17 mouse cellular contexts compared by ENCODE assay signal in genomic region chr2:3623207-3623980, GRCm38 (mm10). TPM values are rescaled to one million over a fixed set of nuclear protein-coding genes. Genes with fewer than 3 reads are reported as not detected.
A peak's percentile ranks its signal among the peaks of the same experiment; 100 is the strongest.
DNase-seq lines count a peak whose midpoint lies in the region; ATAC-seq and TF ChIP-seq lines count a peak whose summit lies in the region.
"Had no signal": no experiment of that assay in that cellular context is flagged by ENCODE, and none has a peak within 500 bp of the region (broad histone marks: within the 10 kb centered on the region; RNA-seq: fewer than 3 reads in every experiment).

No protein-coding gene starts in this region.

- no peak for TF ChIP-seq POLR2A in thymus, adult 2 months (IDR thresholded peaks at IDR 0.05; ENCODE audit: control insufficient read depth, extremely low read depth, insufficient read depth, low read length, poor library complexity)

- whole genome bisulfite sequencing in intestine, embryonic 15.5 days = 73% methylated on average over 7 of the region's 7 CpGs
- WGBS in thymus, adult 2 months = 94% methylated on average over 7 of the region's 7 CpGs

- no peaks in the 10 kb centered on the region for H3K9me3 ChIP-seq in intestine, embryonic 15.5 days
- H3K9me3 ChIP-seq: forebrain, embryonic 13.5 days; heart, embryonic 15.5 days; limb, embryonic 10.5 days; lung, embryonic 15.5 days; megakaryocyte, embryonic 14.5 days; neural tube, embryonic 12.5 days had no signal

- peak overlapping the region; percentile 61; the same call in 1 of the 2 replicates for H3K27ac ChIP-seq in intestine, embryonic 15.5 days
- H3K27ac ChIP-seq in thymus, adult 2 months (ENCODE audit: control insufficient read depth, insufficient read depth, low read length) = no peak overlapping the region
- H3K27ac ChIP-seq: forebrain, embryonic 13.5 days; heart, embryonic 15.5 days; limb, embryonic 10.5 days; lung, embryonic 15.5 days; neural tube, embryonic 12.5 days had no signal

- peak; percentile 10 for DNase-seq in kidney, postnatal 10 days
- no peak for DNase-seq in urinary bladder, adult 2 months (ENCODE audit: low spot score)
- DNase-seq in thymus, adult 2 months = no peak
- DNase-seq: adrenal gland, postnatal 10 days; cerebellum, adult 9-10 months; embryo, embryonic 11 days; heart, adult 18-20 months had no signal

- no peaks in the 10 kb centered on the region for H3K27me3 ChIP-seq in intestine, embryonic 15.5 days (replicated peaks)
- H3K27me3 ChIP-seq in thymus, adult 2 months (ENCODE audit: control insufficient read depth, insufficient read depth, low read length) = no peaks in the 10 kb centered on the region
- H3K27me3 ChIP-seq: forebrain, embryonic 13.5 days; heart, embryonic 15.5 days; lung, embryonic 15.5 days; megakaryocyte, embryonic 14.5 days; neural tube, embryonic 12.5 days had no signal

- no peak overlapping the region for H3K4me3 ChIP-seq in intestine, embryonic 15.5 days (replicated peaks)
- H3K4me3 ChIP-seq in thymus, adult 2 months (ENCODE audit: control insufficient read depth, insufficient read depth, low read length) = no peak overlapping the region
- H3K4me3 ChIP-seq: forebrain, embryonic 13.5 days; heart, embryonic 15.5 days; limb, embryonic 10.5 days; lung, embryonic 15.5 days; megakaryocyte, embryonic 14.5 days; neural tube, embryonic 12.5 days had no signal

- no peak for TF ChIP-seq CTCF in thymus, adult 2 months (IDR thresholded peaks at IDR 0.05; ENCODE audit: borderline replicate concordance, control insufficient read depth, extremely low read depth, insufficient read depth, low read length, poor library complexity)

- no peak overlapping the region for H3K9ac ChIP-seq in intestine, embryonic 15.5 days
- H3K9ac ChIP-seq: forebrain, embryonic 13.5 days; heart, embryonic 15.5 days; lung, embryonic 15.5 days; neural tube, embryonic 12.5 days had no signal

- no peak overlapping the region for H3K4me2 ChIP-seq in intestine, embryonic 15.5 days (replicated peaks)
- H3K4me2 ChIP-seq: forebrain, embryonic 13.5 days; heart, embryonic 15.5 days; lung, embryonic 15.5 days; neural tube, embryonic 12.5 days had no signal

- ATAC-seq in common myeloid progenitor, adult 5-6 weeks (replicated peaks; ENCODE audit: low read depth, poor library complexity, severe bottlenecking) = peak; percentile 51
- peak; percentile 61 for ATAC-seq in intestine, embryonic 15.5 days
- ATAC-seq in megakaryocyte-erythroid progenitor cell, adult 5-6 weeks (replicated peaks; ENCODE audit: low FRiP score, low TSS enrichment, poor library complexity, severe bottlenecking) = 0 out of 2 replicates have a peak, but pooled peaks have one; percentile 22
- ATAC-seq in erythroid progenitor cell, adult 5-6 weeks (replicated peaks; ENCODE audit: low FRiP score, poor library complexity, severe bottlenecking) = no peak
- ATAC-seq: forebrain, embryonic 13.5 days had no signal

- H3K36me3 ChIP-seq in intestine, embryonic 15.5 days = no peaks in the 10 kb centered on the region
- no peaks in the 10 kb centered on the region for H3K36me3 ChIP-seq in thymus, adult 2 months (ENCODE audit: control insufficient read depth, insufficient read depth, low read length)
- H3K36me3 ChIP-seq: heart, embryonic 15.5 days; limb, embryonic 10.5 days; lung, embryonic 15.5 days; neural tube, embryonic 12.5 days had no signal

- no peaks in the 10 kb centered on the region for H3K4me1 ChIP-seq in intestine, embryonic 15.5 days (replicated peaks)
- H3K4me1 ChIP-seq in thymus, adult 2 months (replicated peaks; ENCODE audit: control insufficient read depth, insufficient read depth, low read length) = no peaks in the 10 kb centered on the region
- H3K4me1 ChIP-seq: forebrain, embryonic 13.5 days; heart, embryonic 15.5 days; limb, embryonic 10.5 days; lung, embryonic 15.5 days; neural tube, embryonic 12.5 days had no signal

RNA-seq across cellular contexts. Expression of gene Fam107b, which starts 53.1 kb away (rescaled TPM):
- total RNA-seq in common myeloid progenitor, adult 5-6 weeks (2017) = 812 and 826 TPM in 2 replicates
- 41.0 and 44.7 TPM in 2 replicates for polyA plus RNA-seq in intestine, embryonic 15.5 days (2015; fragmentation: Nextera tagmentation; extraction: Ambion mirVana)
- total RNA-seq in megakaryocyte-erythroid progenitor cell, adult 5-6 weeks (2014; fragmentation: Nextera tagmentation) = 49.8 and 51.1 TPM in 2 replicates
- total RNA-seq in megakaryocyte-erythroid progenitor cell, adult 5-6 weeks (2017) = 98.2 and 314 TPM in 2 replicates
- polyA plus RNA-seq in urinary bladder, adult 2 months (2012; rRNA removed) = 30.9 and 37.2 TPM in 2 replicates
- total RNA-seq in erythroid progenitor cell, adult 5-6 weeks (2015; ENCODE audit: low replicate concordance) = 155 and 288 TPM in 2 replicates
- 101 and 104 TPM in 2 replicates for total RNA-seq in erythroid progenitor cell, adult 5-6 weeks (2017; ENCODE audit: low replicate concordance)
- polyA plus RNA-seq in thymus, adult 2 months (2012; rRNA removed) = 81.3 and 98.8 TPM in 2 replicates
